Mouse (Mus musculus) liver, embryonic 12.5 days (tissue): Measurements from ENCODE around the gene Ears2. TPM values are rescaled to one million over a fixed set of nuclear protein-coding genes. Genes with fewer than 3 reads are reported as not detected.
A peak's percentile ranks its signal among the peaks of the same experiment; 100 is the strongest.
"Not testable (repeated sequence)": the region's sequence is repeated elsewhere in the genome, so short reads cannot be mapped to it uniquely, and the experiment has no call there.

ENCODE experiments used
- ATAC-seq: fragments of 200-750 bp; cut with Nextera tagmentation; 2 replicates; pipeline ENCODE4 v1.8.0; 2017; ENCODE audit warnings: moderate number of reproducible peaks, mild to moderate bottlenecking, moderate library complexity
- H3K27ac ChIP-seq: fragments of 300-500 bp; sonication (generic); 2 replicates; pipeline ENCODE4 v1.5.1; 2016; ENCODE audit warnings: mild to moderate bottlenecking
- H3K27me3 ChIP-seq: fragments of 300-500 bp; sonication (generic); replicated peaks from 2 replicates; pipeline ENCODE4 v1.6.1; 2016; ENCODE audit warnings: mild to moderate bottlenecking, moderate library complexity
- H3K36me3 ChIP-seq: fragments of 300-500 bp; sonication (generic); 2 replicates; pipeline ENCODE4 v1.6.1; 2016; ENCODE audit warnings: mild to moderate bottlenecking, moderate library complexity
- H3K4me1 ChIP-seq: fragments of 300-500 bp; sonication (generic); 2 replicates; pipeline ENCODE4 v1.6.1; 2016
- H3K4me2 ChIP-seq: fragments of 300-500 bp; sonication (generic); 2 replicates; pipeline ENCODE4 v1.6.1; 2016; ENCODE audit warnings: mild to moderate bottlenecking, moderate library complexity
- H3K4me3 ChIP-seq: fragments of 300-500 bp; sonication (generic); 2 replicates; pipeline ENCODE4 v1.5.1; 2016; ENCODE audit warnings: mild to moderate bottlenecking, moderate library complexity
- H3K9ac ChIP-seq: fragments of 300-500 bp; sonication (generic); 2 replicates; pipeline ENCODE4 v1.6.1; 2016; ENCODE audit warnings: mild to moderate bottlenecking, moderate library complexity
- H3K9me3 ChIP-seq: fragments of 300-500 bp; sonication (generic); replicated peaks from 2 replicates; pipeline ENCODE4 v1.6.1; 2016; ENCODE audit warnings: mild to moderate bottlenecking, moderate library complexity
- WGBS: fragments of 180-500 bp; shearing (Covaris S2); methylation state at CpG from one replicate; pipeline ENCODE4 v1.1.7; 2016; ENCODE audit not compliant: insufficient replicate concordance; 5-methylcytosine and 5-hydroxymethylcytosine counted together
- polyA plus RNA-seq: library from polyadenylated mRNA; unstranded; fragments of >200 nt; fragmentation: Nextera tagmentation; extraction: Ambion mirVana; gene quantifications from 2 replicates; pipeline ENCODE4 v1.2.1, GENCODE M21; 2016

The Ears2 gene
- 10.3 and 10.8 TPM in 2 replicates for polyA plus RNA-seq

- peak; percentile 96 for ATAC-seq
- WGBS: under 1% methylated on average over 57 of the region's 60 CpGs
- peak within 1 kb of the TSS; percentile 95 for H3K4me3 ChIP-seq
- H3K9me3 ChIP-seq: no peaks in the 10 kb centered on the region
- H3K27me3 ChIP-seq: no peaks in the 10 kb centered on the region
- H3K4me1 ChIP-seq: peaks cover 38% of the 10 kb centered on the region
- peaks cover 45% of the 10 kb centered on the region for H3K36me3 ChIP-seq
- peak within 1 kb of the TSS; percentile 93 for H3K9ac ChIP-seq
- H3K27ac ChIP-seq: peak within 1 kb of the TSS; percentile 83
- H3K4me2 ChIP-seq: peak within 1 kb of the TSS; percentile 86
These were observed at the start of gene Ears2, which contains the start of gene Ubfd1 for GRCm38 (mm10) chr7:122066945-122067516. Gene Ears2, minus strand, starts transcription at chr7:122067263. Gene Ubfd1, plus strand, starts transcription at chr7:122067175.

- H3K4me2 ChIP-seq: no peak overlapping the region
- H3K27ac ChIP-seq: no peak overlapping the region
- H3K36me3 ChIP-seq: peaks cover 63% of the 10 kb centered on the region
- peaks cover 8% of the 10 kb centered on the region; the same call in 1 of the 2 replicates for H3K4me1 ChIP-seq
- WGBS: 86% methylated on average over 6 of the region's 6 CpGs
- ATAC-seq: no peak
- no peaks in the 10 kb centered on the region for H3K27me3 ChIP-seq
- no peak overlapping the region for H3K9ac ChIP-seq
- H3K9me3 ChIP-seq: no peaks in the 10 kb centered on the region
- H3K4me3 ChIP-seq: no peak overlapping the region
These were observed 41.1 kb upstream of the Ears2 start for GRCm38 (mm10) chr7:122108206-122108605.

- Histone ChIP-seq H3K4me1 (peaks cover 39% of the 10 kb centered on the region), H3K27ac (peak within 1 kb of the TSS; percentile 50), H3K36me3 (peaks cover 32% of the 10 kb centered on the region), H3K4me3 (peak within 1 kb of the TSS; percentile 70), H3K4me2 (peak within 1 kb of the TSS; percentile 85), H3K27me3 (no peaks in the 10 kb centered on the region), H3K9ac (peak within 1 kb of the TSS; percentile 82), H3K9me3 (no peaks in the 10 kb centered on the region)
- under 1% methylated on average over 43 of the region's 43 CpGs for WGBS
- ATAC-seq: peak; percentile 98
These were observed 34.7 kb upstream of the Ears2 start, which contains the start of gene Ndufab1 for GRCm38 (mm10) chr7:122101747-122102244. Gene Ndufab1, minus strand, starts transcription at chr7:122101886.

- Histone ChIP-seq H3K4me1 (peaks cover 39% of the 10 kb centered on the region), H3K4me2 (peak overlapping the region; percentile 85), H3K36me3 (peaks cover 34% of the 10 kb centered on the region), H3K27ac (peak overlapping the region; percentile 50), H3K4me3 (peak overlapping the region; percentile 70), H3K9ac (peak overlapping the region; percentile 82)
- H3K9me3 ChIP-seq, H3K27me3 ChIP-seq: not testable (repeated sequence)
- WGBS: 3% methylated on average over 28 of the region's 28 CpGs
- peak; percentile 73 for ATAC-seq
These were observed 34.1 kb upstream of the Ears2 start for GRCm38 (mm10) chr7:122101014-122101746.

- H3K27me3 ChIP-seq: no peaks in the 10 kb centered on the region
- H3K9ac ChIP-seq: no peak overlapping the region
- WGBS: 55% methylated on average over 4 of the region's 4 CpGs
- no peaks in the 10 kb centered on the region for H3K9me3 ChIP-seq
- peaks cover 54% of the 10 kb centered on the region for H3K36me3 ChIP-seq
- peaks cover 39% of the 10 kb centered on the region for H3K4me1 ChIP-seq
- H3K27ac ChIP-seq: no peak overlapping the region
- ATAC-seq: no peak
- no peak overlapping the region for H3K4me2 ChIP-seq
- H3K4me3 ChIP-seq: no peak overlapping the region
These were observed 32.2 kb upstream of the Ears2 start for GRCm38 (mm10) chr7:122099222-122099621.

GRCm38 (mm10) chr7:122098009-122098408, 30.9 kb upstream of the Ears2 start:
- 83% methylated on average over 3 of the region's 3 CpGs for WGBS
- H3K9me3 ChIP-seq: no peaks in the 10 kb centered on the region
- H3K36me3 ChIP-seq: peaks cover 66% of the 10 kb centered on the region
- no peak for ATAC-seq
- no peak overlapping the region for H3K4me2 ChIP-seq
- no peaks in the 10 kb centered on the region for H3K27me3 ChIP-seq
- no peak overlapping the region for H3K9ac ChIP-seq
- H3K27ac ChIP-seq: no peak overlapping the region
- H3K4me1 ChIP-seq: peaks cover 29% of the 10 kb centered on the region
- no peak overlapping the region for H3K4me3 ChIP-seq

- H3K4me3 ChIP-seq: no peak overlapping the region
- H3K9ac ChIP-seq: no peak overlapping the region
- no peaks in the 10 kb centered on the region for H3K9me3 ChIP-seq
- 79% methylated on average over 2 of the region's 2 CpGs for WGBS
- 0 out of 2 replicates have a peak, but pooled peaks have one; percentile 30 for ATAC-seq
- no peaks in the 10 kb centered on the region for H3K27me3 ChIP-seq
- no peak overlapping the region for H3K27ac ChIP-seq
- H3K4me1 ChIP-seq: peaks cover 5% of the 10 kb centered on the region
- peaks cover 94% of the 10 kb centered on the region for H3K36me3 ChIP-seq
- H3K4me2 ChIP-seq: no peak overlapping the region
These were observed 27.7 kb upstream of the Ears2 start for GRCm38 (mm10) chr7:122094564-122095330.

- Histone ChIP-seq H3K27ac (no peak overlapping the region), H3K4me3 (no peak overlapping the region), H3K9me3 (no peaks in the 10 kb centered on the region), H3K36me3 (peaks cover 79% of the 10 kb centered on the region), H3K4me1 (no peaks in the 10 kb centered on the region), H3K4me2 (no peak overlapping the region), H3K27me3 (no peaks in the 10 kb centered on the region), H3K9ac (no peak overlapping the region)
- no peak for ATAC-seq
- WGBS: 88% methylated on average over 11 of the region's 11 CpGs
These were observed 20.3 kb upstream of the Ears2 start for GRCm38 (mm10) chr7:122087195-122087982.

GRCm38 (mm10) chr7:122081071-122081470, 14.0 kb upstream of the Ears2 start:
- no peaks in the 10 kb centered on the region for H3K9me3 ChIP-seq
- H3K27ac ChIP-seq: no peak overlapping the region
- no peak overlapping the region for H3K4me2 ChIP-seq
- peaks cover 76% of the 10 kb centered on the region for H3K36me3 ChIP-seq
- ATAC-seq: no peak
- WGBS: 79% methylated on average over 1 of the region's 1 CpGs
- no peaks in the 10 kb centered on the region for H3K4me1 ChIP-seq
- no peak overlapping the region for H3K4me3 ChIP-seq
- H3K27me3 ChIP-seq: no peaks in the 10 kb centered on the region
- no peak overlapping the region for H3K9ac ChIP-seq

- Histone ChIP-seq H3K9me3 (no peaks in the 10 kb centered on the region), H3K4me3 (no peak overlapping the region), H3K4me1 (no peaks in the 10 kb centered on the region), H3K27me3 (no peaks in the 10 kb centered on the region), H3K9ac (no peak overlapping the region), H3K4me2 (no peak overlapping the region), H3K36me3 (peaks cover 83% of the 10 kb centered on the region), H3K27ac (no peak overlapping the region)
- 77% methylated on average over 8 of the region's 8 CpGs for WGBS
- ATAC-seq: no peak
These were observed 12.9 kb upstream of the Ears2 start for GRCm38 (mm10) chr7:122079798-122080554.
